Mouse (Mus musculus): Measurements from ENCODE around the gene Creg2.
A peak's percentile ranks its signal among the peaks of the same experiment; 100 is the strongest.
"Not testable (repeated sequence)": the region's sequence is repeated elsewhere in the genome, so short reads cannot be mapped to it uniquely, and the experiment has no call there.

Creg2 gene

GRCm38 (mm10) chr1:39651241-39651548 lies at the start of gene Creg2:
Creg2 (minus strand) TSS chr1:39651474.
- DNase-seq (ENCODE audit: low read depth, low spot score), result no peak

- DNase-seq (ENCODE audit: low read depth, low spot score), result no peak
Observed at GRCm38 (mm10) chr1:39700599-39701273, 49.5 kb upstream of the Creg2 start.

DNA sequence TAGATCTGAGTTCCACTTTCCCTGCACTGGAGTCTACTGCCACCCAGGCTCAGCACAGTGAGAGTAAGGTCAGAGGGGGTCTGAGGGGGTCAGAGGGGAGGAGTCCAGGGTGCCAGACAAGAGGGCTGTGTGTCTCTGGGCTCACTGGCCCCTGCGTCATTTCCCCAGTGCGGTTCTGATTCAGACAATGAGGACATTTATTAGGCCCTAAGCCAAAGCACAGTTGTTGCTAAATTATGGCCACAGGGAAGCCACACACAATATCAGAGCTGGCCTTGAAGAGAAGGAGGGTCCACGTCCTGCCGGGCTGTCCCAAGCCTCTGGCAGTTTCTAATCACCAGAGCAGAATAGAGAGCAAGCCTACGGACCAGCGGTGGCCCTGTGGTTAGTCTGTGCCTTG lies 47.2 kb upstream of the Creg2 start:
- DNase-seq (ENCODE audit: low read depth, low spot score), result no peak

- no peak for DNase-seq (ENCODE audit: low read depth, low spot score)
Observed at GRCm38 (mm10) chr1:39695198-39695597, 43.9 kb upstream of the Creg2 start.

- no peak for DNase-seq (ENCODE audit: low read depth, low spot score)
Observed at GRCm38 (mm10) chr1:39694756-39695155, 43.5 kb upstream of the Creg2 start.

GRCm38 (mm10) chr1:39691974-39692373 lies 40.7 kb upstream of the Creg2 start:
- no peak for DNase-seq (ENCODE audit: low read depth, low spot score)

GRCm38 (mm10) chr1:39691061-39691460 lies 39.8 kb upstream of the Creg2 start:
- no peak for DNase-seq (ENCODE audit: low read depth, low spot score)

- DNase-seq (ENCODE audit: low read depth, low spot score), result no peak
Observed at GRCm38 (mm10) chr1:39688573-39688972, 37.3 kb upstream of the Creg2 start.

GRCm38 (mm10) chr1:39687279-39687678 lies 36.0 kb upstream of the Creg2 start:
- no peak for DNase-seq (ENCODE audit: low read depth, low spot score)

DNA sequence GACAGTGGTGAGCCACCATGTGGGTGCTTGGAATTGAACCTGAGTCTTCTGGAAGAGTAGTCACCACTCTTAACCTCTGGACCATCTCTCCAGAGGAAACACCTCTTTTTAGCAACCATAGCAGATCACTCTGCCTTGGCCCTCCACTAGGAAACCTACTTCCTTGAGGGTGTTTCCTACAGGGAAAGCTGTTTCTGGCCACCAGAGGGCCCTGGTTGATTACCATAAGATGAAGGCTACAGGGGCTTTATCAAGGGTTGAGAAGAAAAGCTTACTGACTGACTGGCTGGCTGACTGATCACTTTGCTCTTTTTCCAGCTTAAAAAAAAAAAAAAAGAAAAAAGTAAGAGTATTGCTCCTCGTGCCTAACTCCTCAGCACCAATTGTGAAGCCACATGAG lies 34.6 kb upstream of the Creg2 start:
- peak; percentile 71 for DNase-seq (ENCODE audit: low read depth, low spot score)

DNA sequence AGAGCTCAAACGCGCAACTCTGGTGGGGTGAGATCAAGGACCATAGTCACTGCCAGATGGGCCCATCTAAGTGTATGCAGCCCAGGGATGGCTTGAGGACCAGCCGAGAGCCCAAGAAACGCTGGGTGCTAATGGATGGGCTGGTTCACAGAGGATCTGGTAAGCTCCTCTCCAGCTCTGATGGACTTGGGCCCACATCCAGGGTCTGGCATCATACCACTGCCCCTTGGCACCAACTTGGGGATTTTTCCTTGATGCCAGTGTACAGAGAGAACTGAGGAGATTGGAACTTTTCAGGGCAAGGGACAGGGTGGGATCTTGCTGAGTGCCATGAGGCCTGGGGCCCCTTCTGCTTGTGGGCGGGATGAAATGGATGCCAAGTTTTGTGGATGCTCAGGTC lies 30.4 kb upstream of the Creg2 start:
- DNase-seq (ENCODE audit: low read depth, low spot score), result no peak

DNA sequence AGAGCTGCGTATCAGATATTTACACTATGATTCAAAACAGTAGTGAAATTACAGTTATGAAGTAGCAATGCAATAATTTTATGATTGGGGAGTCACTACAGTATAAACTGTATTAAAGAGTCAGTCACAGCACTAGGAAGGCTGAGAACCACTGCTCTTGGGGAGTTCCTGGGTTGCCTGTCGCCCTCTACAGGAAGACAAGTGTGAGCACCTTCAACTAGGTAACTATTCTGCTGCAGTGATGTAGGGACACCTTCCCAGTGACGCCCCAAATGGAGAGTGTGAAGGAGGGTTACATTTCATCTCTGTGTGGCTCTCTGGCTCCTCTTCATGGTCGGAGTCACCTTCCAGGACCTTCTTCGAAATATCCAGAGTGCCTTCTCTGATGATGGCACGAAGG lies 29.3 kb upstream of the Creg2 start:
- DNase-seq (ENCODE audit: low read depth, low spot score), result peak; percentile 54

- no peak for DNase-seq (ENCODE audit: low read depth, low spot score)
Observed at GRCm38 (mm10) chr1:39678883-39679282, 27.6 kb upstream of the Creg2 start.

DNA sequence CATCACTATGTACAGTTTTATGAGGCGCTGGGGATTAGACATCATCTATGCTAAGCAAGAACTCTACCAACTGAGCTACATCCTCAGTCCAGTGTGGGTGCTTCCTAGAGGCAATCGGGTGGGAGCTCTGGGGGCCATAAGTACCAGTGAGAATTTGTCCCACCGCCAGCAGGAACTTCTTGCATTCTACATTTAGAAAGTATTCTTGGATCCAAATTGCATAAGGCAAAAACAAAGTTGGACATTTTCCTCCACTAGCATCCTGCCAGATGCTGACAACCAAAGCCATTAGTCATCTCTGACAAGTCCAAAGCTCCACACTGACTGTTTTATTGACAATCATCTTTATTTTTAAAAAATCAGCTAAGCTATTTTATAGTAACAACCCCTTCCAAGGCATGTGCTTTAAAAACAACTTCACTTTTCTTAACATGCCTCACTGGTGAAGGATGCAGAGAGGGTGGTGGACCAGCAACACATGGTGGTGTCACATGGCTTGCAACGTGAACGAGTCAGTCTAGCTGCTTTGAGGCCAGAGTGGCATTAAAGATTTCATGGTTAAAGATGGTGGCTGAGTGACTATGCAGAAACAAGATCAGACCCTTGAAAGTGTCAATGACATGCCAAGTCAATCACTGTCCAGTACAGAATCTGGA lies 25.1 kb upstream of the Creg2 start:
- no peak for DNase-seq (ENCODE audit: low read depth, low spot score)

GRCm38 (mm10) chr1:39672362-39673105 lies 21.3 kb upstream of the Creg2 start:
- no peak for DNase-seq (ENCODE audit: low read depth, low spot score)

GRCm38 (mm10) chr1:39670211-39670935 lies 19.1 kb upstream of the Creg2 start:
- DNase-seq (ENCODE audit: low read depth, low spot score), result no peak

- DNase-seq (ENCODE audit: low read depth, low spot score), result no peak
Observed at GRCm38 (mm10) chr1:39666751-39667252, 15.5 kb upstream of the Creg2 start.

DNA sequence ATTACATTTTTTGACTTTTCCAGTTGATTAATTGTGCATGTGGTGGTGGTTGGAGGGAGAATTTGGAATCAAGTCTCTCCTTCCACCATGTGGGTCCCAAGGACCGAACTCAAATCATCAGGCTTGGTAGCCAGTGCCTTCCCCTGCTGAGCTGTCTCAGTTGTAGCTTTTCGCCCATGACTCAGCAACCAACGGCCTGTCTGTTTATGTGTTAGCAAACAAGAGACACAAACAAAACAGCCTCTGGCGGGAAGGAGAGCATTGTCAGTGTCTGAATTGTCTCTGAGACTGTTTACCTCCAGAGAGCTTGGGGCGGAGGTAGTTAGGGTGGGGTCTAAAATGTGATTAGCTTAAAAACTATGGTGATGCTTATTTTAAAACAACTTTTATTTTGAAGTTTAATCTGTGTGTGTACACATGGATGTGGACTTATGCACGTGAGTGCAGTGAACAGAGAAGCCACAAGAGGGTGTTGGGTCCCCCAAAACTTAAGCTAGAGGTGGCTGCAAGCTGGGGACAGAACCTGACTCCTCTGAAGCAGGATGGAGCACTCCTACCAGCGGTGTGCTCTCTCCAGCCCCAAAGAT lies 12.9 kb upstream of the Creg2 start:
- DNase-seq (ENCODE audit: low read depth, low spot score), result peak; percentile 30

DNA sequence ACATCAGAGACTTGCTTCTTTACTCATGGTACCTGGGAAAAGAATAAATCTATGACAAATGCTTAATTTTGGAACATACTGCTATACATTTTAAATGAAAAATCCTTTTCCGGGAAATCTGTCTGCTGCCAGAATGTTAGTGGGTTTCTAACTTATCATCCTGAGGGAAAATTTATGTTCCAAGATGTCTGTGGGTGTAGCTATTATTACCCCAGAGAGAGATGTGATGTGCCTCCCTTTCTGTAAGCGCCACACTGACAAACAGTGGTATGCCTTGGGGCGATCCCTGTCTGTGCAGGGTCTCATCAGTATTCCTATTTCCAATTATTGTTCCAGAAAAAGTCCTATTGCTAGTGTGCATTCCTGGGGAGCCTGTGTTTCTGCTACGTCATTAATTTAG lies 11.8 kb upstream of the Creg2 start:
- no peak for DNase-seq (ENCODE audit: low read depth, low spot score)

- no peak for DNase-seq (ENCODE audit: low read depth, low spot score)
Observed at GRCm38 (mm10) chr1:39656976-39657529, 5.8 kb upstream of the Creg2 start.

GRCm38 (mm10) chr1:39654901-39655300 lies 3.6 kb upstream of the Creg2 start:
- DNase-seq (ENCODE audit: low read depth, low spot score), result not testable (repeated sequence)
